Mouse (Mus musculus) neural tube, embryonic 11.5 days (tissue): ENCODE data around the gene Cth. TPM values are rescaled to one million over a fixed set of nuclear protein-coding genes. Genes with fewer than 3 reads are reported as not detected.

Source experiments
- polyA plus RNA-seq: library from polyadenylated mRNA; unstranded; fragments of >200 nt; fragmentation: Nextera tagmentation; extraction: Ambion mirVana; gene quantifications from 2 replicates; pipeline ENCODE4 v1.2.1, GENCODE M21; 2014

Gene Cth
- polyA plus RNA-seq, 1 experiment from 2014 or later = 10.9 TPM

Other genes starting within 250 kb of the Cth start
- 19.7 and 19.8 TPM in 2 replicates for gene Ankrd13c, start 22.2 kb upstream of the Cth start, polyA plus RNA-seq
- gene Srsf11, start 111.6 kb upstream of the Cth start, polyA plus RNA-seq = 308 and 317 TPM in 2 replicates
- gene Lrrc40, start 111.6 kb upstream of the Cth start, polyA plus RNA-seq = 82.5 and 85.4 TPM in 2 replicates